Mouse (Mus musculus) E14TG2a.4 (cell line): ENCODE measurements around the gene Ddx42.

Experiments used
- CTCF ChIP-seq: conservative IDR thresholded peaks from 2 replicates; pipeline ENCODE4 v1.5.1; 2014; ENCODE audit warnings: low read length
- NANOG ChIP-seq: IDR thresholded peaks from 2 replicates; pipeline ENCODE4 v1.6.1; 2014; ENCODE audit warnings: borderline replicate concordance, low read length, mixed read lengths
- POU5F1 ChIP-seq: IDR thresholded peaks from 2 replicates; pipeline ENCODE4 v1.6.1; 2014; ENCODE audit warnings: low read length, borderline replicate concordance

DNA sequence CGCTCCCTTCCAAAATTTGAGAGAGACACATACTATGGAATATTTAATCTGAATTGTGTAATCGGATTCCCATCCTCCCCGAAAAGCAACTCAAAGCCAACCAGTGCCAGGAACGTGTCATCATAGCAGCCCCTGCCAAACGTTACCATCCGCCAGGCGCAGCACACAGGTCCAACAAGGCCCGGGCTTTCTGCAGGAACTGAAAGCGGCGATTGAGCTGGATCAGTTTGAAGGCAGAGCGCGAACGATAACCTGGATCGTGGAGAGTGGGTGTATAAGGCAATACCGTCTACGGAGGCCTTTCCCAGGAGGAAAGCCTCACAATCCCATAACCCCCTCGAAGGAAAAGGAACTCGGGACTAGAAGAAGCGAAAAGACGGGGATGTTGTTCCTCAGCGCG lies 38.4 kb downstream of the Ddx42 start:
- no peak for TF ChIP-seq CTCF
- no peak for TF ChIP-seq POU5F1
- TF ChIP-seq NANOG, result no peak
